Mouse (Mus musculus) testis, adult 2 months (tissue): ENCODE measurements at regions not wholly inside any gene's neighbourhood (a gene's known extent, or its start where the extent isn't known, plus 50 kb on each side); places are given as distances from the start of the nearest gene placed in this dataset.
"Not testable (repeated sequence)": the region's sequence is repeated elsewhere in the genome, so short reads cannot be mapped to it uniquely, and the experiment has no call there.

Experiments used
- H3K27ac ChIP-seq: fragments of 200-500 bp; 2 replicates; pipeline ENCODE4 v1.5.1; 2012; ENCODE audit warnings: low read depth, low read length; ENCODE audit not compliant: control insufficient read depth, insufficient read depth
- H3K27me3 ChIP-seq: fragments of 200-500 bp; 2 replicates; pipeline ENCODE4 v1.6.1; 2012; ENCODE audit warnings: mild to moderate bottlenecking, low read length, moderate library complexity; ENCODE audit not compliant: control insufficient read depth, insufficient read depth
- H3K36me3 ChIP-seq: fragments of 200-500 bp; 2 replicates; pipeline ENCODE4 v1.6.1; 2012; ENCODE audit warnings: mild to moderate bottlenecking, low read length; ENCODE audit not compliant: control insufficient read depth, insufficient read depth
- H3K4me1 ChIP-seq: fragments of 200-500 bp; 2 replicates; pipeline ENCODE4 v1.6.1; 2012; ENCODE audit warnings: low read length; ENCODE audit not compliant: control insufficient read depth, insufficient read depth
- H3K4me3 ChIP-seq: fragments of 200-500 bp; 2 replicates; pipeline ENCODE4 v1.5.1; 2012; ENCODE audit warnings: low read depth, mild to moderate bottlenecking, low read length, moderate library complexity, mixed read lengths; ENCODE audit not compliant: control insufficient read depth
- CTCF ChIP-seq: fragments of 200-500 bp; IDR thresholded peaks from 2 replicates; pipeline ENCODE4 v1.5.1; 2012; ENCODE audit warnings: low read depth, mild to moderate bottlenecking, inconsistent platforms, low read length, moderate library complexity; ENCODE audit not compliant: control insufficient read depth, insufficient read depth, insufficient replicate concordance
- POLR2A ChIP-seq: fragments of 200-500 bp; IDR thresholded peaks from 2 replicates; pipeline ENCODE4 v1.6.1; 2012; ENCODE audit warnings: low read depth, mild to moderate bottlenecking, inconsistent platforms, low read length, moderate library complexity; ENCODE audit not compliant: control insufficient read depth

GRCm38 (mm10) chr11:23079936-23080794 lies 72.8 kb downstream of the Fam161a start:
- H3K4me1 ChIP-seq, result no peaks in the 10 kb centered on the region
- no peak overlapping the region for H3K4me3 ChIP-seq
- H3K36me3 ChIP-seq, result no peaks in the 10 kb centered on the region
- no peak for TF ChIP-seq CTCF
- TF ChIP-seq POLR2A, result no peak
- no peak overlapping the region for H3K27ac ChIP-seq
- H3K27me3 ChIP-seq, result no peaks in the 10 kb centered on the region

- TF ChIP-seq CTCF (no peak), POLR2A (no peak)
- H3K4me1 ChIP-seq, result no peaks in the 10 kb centered on the region
- no peaks in the 10 kb centered on the region for H3K27me3 ChIP-seq
- H3K4me3 ChIP-seq, result no peak overlapping the region
- H3K27ac ChIP-seq, result no peak overlapping the region
- H3K36me3 ChIP-seq, result no peaks in the 10 kb centered on the region
These were observed 74.3 kb downstream of the Fam161a start for GRCm38 (mm10) chr11:23081616-23082015.

DNA sequence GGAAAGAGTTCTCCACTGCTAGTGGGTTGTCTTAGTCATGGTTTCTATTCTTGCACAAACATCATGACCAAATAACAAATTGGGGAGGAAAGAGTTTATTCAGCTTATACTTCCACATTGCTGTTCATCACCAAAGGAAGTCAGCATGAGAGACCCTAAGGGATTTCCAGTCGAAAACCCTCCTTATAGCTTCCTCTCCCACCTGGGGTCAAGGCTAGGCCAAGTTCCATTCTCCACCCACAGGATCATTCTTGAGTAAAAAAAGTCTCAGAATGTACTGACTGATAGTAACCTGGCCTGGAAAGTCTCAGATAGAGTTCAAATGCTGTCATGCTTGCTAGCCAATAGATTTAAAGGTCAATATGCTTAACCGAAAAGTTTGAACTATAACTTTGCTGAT lies 76.5 kb downstream of the Fam161a start:
- not testable (repeated sequence) for H3K4me3 ChIP-seq, H3K4me1 ChIP-seq, H3K27me3 ChIP-seq, H3K36me3 ChIP-seq, H3K27ac ChIP-seq

- no peaks in the 10 kb centered on the region for H3K4me1 ChIP-seq
- H3K4me3 ChIP-seq, result no peak overlapping the region
- TF ChIP-seq CTCF, result no peak
- TF ChIP-seq POLR2A, result no peak
- no peak overlapping the region for H3K27ac ChIP-seq
- no peaks in the 10 kb centered on the region for H3K27me3 ChIP-seq
- no peaks in the 10 kb centered on the region for H3K36me3 ChIP-seq
These were observed 88.0 kb downstream of the Fam161a start for GRCm38 (mm10) chr11:23095287-23095686.

DNA sequence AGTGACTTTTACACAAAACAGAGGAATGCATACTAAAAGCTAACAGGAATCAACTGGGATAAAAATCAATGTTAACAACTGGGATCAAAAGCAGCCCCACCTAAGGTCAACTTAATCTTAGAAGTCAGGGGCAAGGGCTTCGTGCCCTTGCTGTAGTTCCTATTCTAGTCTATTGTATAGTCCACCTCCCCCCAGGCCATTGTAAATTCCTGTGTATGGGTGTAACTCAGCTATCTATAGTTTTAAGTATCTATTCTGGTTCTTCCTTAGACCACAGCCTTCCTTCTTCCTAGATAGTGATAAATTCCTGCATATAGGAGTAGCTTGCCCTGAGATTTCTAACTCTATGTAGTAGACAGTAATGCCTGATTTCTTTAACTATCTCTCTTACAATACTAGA lies 88.4 kb downstream of the Fam161a start:
- H3K4me1 ChIP-seq, H3K36me3 ChIP-seq, H3K4me3 ChIP-seq, H3K27me3 ChIP-seq, H3K27ac ChIP-seq: not testable (repeated sequence)

DNA sequence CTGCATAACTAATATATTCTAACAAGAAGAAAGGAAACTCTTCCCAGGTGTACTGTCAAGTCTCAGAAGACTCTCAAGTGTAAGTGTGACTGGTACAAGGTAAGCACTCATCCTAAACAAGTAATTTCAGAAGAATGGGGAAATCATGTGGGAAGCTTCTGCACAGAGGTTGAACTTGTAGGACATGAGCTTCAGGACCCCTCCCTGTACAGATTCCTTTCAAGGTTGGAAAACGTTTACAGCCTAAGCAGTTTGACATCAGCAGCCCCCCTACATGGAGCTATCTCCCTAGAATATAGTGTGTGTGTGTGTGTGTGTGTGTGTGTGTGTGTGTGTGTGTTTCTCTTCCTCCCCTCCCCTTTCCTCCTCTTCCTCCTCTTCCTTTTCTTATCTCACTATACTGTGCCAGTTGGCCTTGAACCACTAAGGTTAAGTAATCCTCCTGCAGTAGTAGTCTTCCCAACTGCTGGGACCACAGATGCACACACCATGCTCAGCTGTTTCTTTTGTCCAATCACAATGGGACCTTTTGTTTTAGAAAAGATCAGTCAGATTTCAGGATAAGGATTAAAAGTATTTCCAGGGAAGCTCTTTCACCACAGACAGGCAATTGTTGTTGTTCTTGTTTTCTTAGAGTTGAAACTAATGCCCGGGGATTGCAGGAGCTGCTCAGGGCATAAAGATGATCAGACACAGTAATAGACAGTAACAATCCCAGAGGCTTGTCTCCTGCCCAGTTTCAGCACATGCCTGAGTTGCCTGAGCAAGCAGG lies 89.3 kb downstream of the Fam161a start:
- Histone ChIP-seq H3K27me3 (no peaks in the 10 kb centered on the region), H3K27ac (no peak overlapping the region), H3K4me3 (no peak overlapping the region), H3K36me3 (no peaks in the 10 kb centered on the region), H3K4me1 (no peaks in the 10 kb centered on the region)
- TF ChIP-seq POLR2A, result no peak

DNA sequence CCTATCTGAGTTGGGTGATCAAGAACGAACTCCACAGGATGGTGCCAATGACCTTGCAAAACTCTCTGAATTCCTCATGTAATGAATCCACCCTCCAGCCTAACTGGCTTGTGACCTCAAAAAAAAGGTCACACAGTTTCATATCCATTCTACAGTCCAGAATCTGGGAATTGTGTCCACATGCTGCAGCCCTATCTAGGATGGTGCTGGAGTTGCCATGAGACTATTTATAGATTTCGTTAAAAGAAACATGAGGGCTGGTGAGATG lies 89.8 kb downstream of the Fam161a start:
- Histone ChIP-seq H3K36me3 (no peaks in the 10 kb centered on the region), H3K4me3 (no peak overlapping the region), H3K27ac (no peak overlapping the region), H3K27me3 (no peaks in the 10 kb centered on the region), H3K4me1 (no peaks in the 10 kb centered on the region)
- TF ChIP-seq POLR2A (no peak), CTCF (no peak)

- Histone ChIP-seq H3K4me3 (no peak overlapping the region), H3K4me1 (no peaks in the 10 kb centered on the region), H3K27ac (no peak overlapping the region), H3K27me3 (no peaks in the 10 kb centered on the region), H3K36me3 (no peaks in the 10 kb centered on the region)
- TF ChIP-seq CTCF, result no peak
- no peak for TF ChIP-seq POLR2A
These were observed 107.3 kb downstream of the Fam161a start for GRCm38 (mm10) chr11:23114636-23115035.
